Comparison of ENCODE assay signal across 8 mouse cellular contexts in genomic region chr13:67268568-67269369, GRCm38 (mm10). TPM values are rescaled to one million over a fixed set of nuclear protein-coding genes. Genes with fewer than 3 reads are reported as not detected.
A peak's percentile ranks its signal among the peaks of the same experiment; 100 is the strongest.
DNase-seq lines count a peak whose midpoint lies in the region; ATAC-seq and TF ChIP-seq lines count a peak whose summit lies in the region.

No protein-coding gene starts in this region.

- 6% methylated on average over 18 of the region's 18 CpGs for WGBS in cerebellum, adult 2 months
- 7% methylated on average over 18 of the region's 18 CpGs for WGBS in forebrain, embryonic 16.5 days
- whole genome bisulfite sequencing in neural tube, embryonic 14.5 days = 7% methylated on average over 18 of the region's 18 CpGs

- peaks cover 6% of the 10 kb centered on the region; the same call in 1 of the 2 replicates for H3K9me3 ChIP-seq in forebrain, embryonic 16.5 days (ENCODE audit: control insufficient read depth, low read length)
- no peaks in the 10 kb centered on the region for H3K9me3 ChIP-seq in neural tube, embryonic 14.5 days (ENCODE audit: control insufficient read depth, low read length)

- peak; percentile 83 for DNase-seq in MEL-GATA-1-ER (ENCODE audit: extremely low read depth, low read depth)
- DNase-seq in cerebellum, adult 2 months = peak; percentile 75 to 88
- peak; percentile 70 to 78 for DNase-seq in heart, postnatal 36 days
- DNase-seq in layer of hippocampus, adult 18-20 months (ENCODE audit: low spot score in 2 of 2) = peak; percentile 78 to 93
- peak; percentile 72 to 87 for DNase-seq in lung, adult 18-20 months

- H3K36me3 ChIP-seq in forebrain, embryonic 16.5 days (ENCODE audit: control insufficient read depth, insufficient read depth) = no peaks in the 10 kb centered on the region
- no peaks in the 10 kb centered on the region for H3K36me3 ChIP-seq in neural tube, embryonic 14.5 days (ENCODE audit: control insufficient read depth, insufficient read depth, low read length)
- H3K36me3 ChIP-seq in testis, adult 2 months (ENCODE audit: control insufficient read depth, insufficient read depth, low read length) = no peaks in the 10 kb centered on the region

- H3K4me2 ChIP-seq in forebrain, embryonic 16.5 days (ENCODE audit: low read length) = peak overlapping the region; percentile 77
- peak overlapping the region; percentile 64 for H3K4me2 ChIP-seq in neural tube, embryonic 14.5 days (ENCODE audit: low read depth, low read length)

- H3K27me3 ChIP-seq in cerebellum, adult 2 months (ENCODE audit: control insufficient read depth, insufficient read depth, low read length) = no peaks in the 10 kb centered on the region
- H3K27me3 ChIP-seq in forebrain, embryonic 16.5 days (replicated peaks; ENCODE audit: control insufficient read depth, insufficient read depth, low read length) = no peaks in the 10 kb centered on the region
- H3K27me3 ChIP-seq in neural tube, embryonic 14.5 days (ENCODE audit: control insufficient read depth, insufficient read depth, low read length) = no peaks in the 10 kb centered on the region
- no peaks in the 10 kb centered on the region for H3K27me3 ChIP-seq in testis, adult 2 months (ENCODE audit: control insufficient read depth, insufficient read depth, low read length)

- no peak for TF ChIP-seq CTCF in cerebellum, adult 2 months (IDR thresholded peaks at IDR 0.05; ENCODE audit: borderline replicate concordance, insufficient read depth, low read depth, low read length)
- no peak for TF ChIP-seq CTCF in testis, adult 2 months (IDR thresholded peaks at IDR 0.05; ENCODE audit: control insufficient read depth, insufficient read depth, insufficient replicate concordance, low read depth, low read length)

- H3K27ac ChIP-seq in cerebellum, adult 2 months (ENCODE audit: insufficient read depth, low read length) = peak overlapping the region; percentile 22; the same call in 1 of the 2 replicates
- H3K27ac ChIP-seq in forebrain, embryonic 16.5 days (ENCODE audit: low read length) = peak overlapping the region; percentile 66; the same call in 1 of the 2 replicates
- H3K27ac ChIP-seq in neural tube, embryonic 14.5 days (ENCODE audit: low read depth, low read length) = no peak overlapping the region
- 0 out of 2 replicates have a peak overlapping the region, but pooled peaks have one; percentile 54 for H3K27ac ChIP-seq in testis, adult 2 months (ENCODE audit: control insufficient read depth, insufficient read depth, low read depth, low read length)

- peak overlapping the region; percentile 78 for H3K9ac ChIP-seq in forebrain, embryonic 16.5 days (replicated peaks; ENCODE audit: low read depth, low read length)
- peak overlapping the region; percentile 64; the same call in 1 of the 2 replicates for H3K9ac ChIP-seq in neural tube, embryonic 14.5 days (replicated peaks; ENCODE audit: low read depth, low read length)

- peak; percentile 58; the same call in 1 of the 2 replicates for TF ChIP-seq POLR2A in cerebellum, adult 2 months (IDR thresholded peaks at IDR 0.05; ENCODE audit: borderline replicate concordance, insufficient read depth, low read length)
- no peak for TF ChIP-seq POLR2A in testis, adult 2 months (IDR thresholded peaks at IDR 0.05; ENCODE audit: control insufficient read depth, low read depth, low read length)

- intact Hi-C loops in heart, postnatal 36 days (cut with DNase I) = loop anchor here (5.0 to 10.0 kb wide), 3 partner anchors 141 to 256 kb away; partner anchors contain the start of genes Gm26965, Gm28557 and Zfp87

- H3K4me3 ChIP-seq in cerebellum, adult 2 months (replicated peaks; ENCODE audit: insufficient read depth, low read depth, low read length) = peak overlapping the region; percentile 91
- H3K4me3 ChIP-seq in forebrain, embryonic 16.5 days (replicated peaks; ENCODE audit: low read length) = peak overlapping the region; percentile 80
- H3K4me3 ChIP-seq in neural tube, embryonic 14.5 days (ENCODE audit: low read depth, low read length) = peak overlapping the region; percentile 66
- H3K4me3 ChIP-seq in testis, adult 2 months (ENCODE audit: control insufficient read depth, low read depth, low read length) = peak overlapping the region; percentile 92

- no peaks in the 10 kb centered on the region for H3K4me1 ChIP-seq in cerebellum, adult 2 months (ENCODE audit: control insufficient read depth, insufficient read depth, low read length)
- peaks cover 6% of the 10 kb centered on the region for H3K4me1 ChIP-seq in forebrain, embryonic 16.5 days (replicated peaks; ENCODE audit: control insufficient read depth, insufficient read depth, low read length)
- H3K4me1 ChIP-seq in neural tube, embryonic 14.5 days (ENCODE audit: control insufficient read depth, insufficient read depth, low read length) = peaks cover 5% of the 10 kb centered on the region; the same call in 1 of the 2 replicates
- H3K4me1 ChIP-seq in testis, adult 2 months (ENCODE audit: control insufficient read depth, insufficient read depth, low read length) = no peaks in the 10 kb centered on the region

- peak; percentile 99 for ATAC-seq in forebrain, embryonic 16.5 days
- peak; percentile 99 for ATAC-seq in neural tube, embryonic 14.5 days (ENCODE audit: low read depth)

RNA-seq across cellular contexts. Expression of gene Zfp458, which starts 9.5 kb away (rescaled TPM):
- polyA plus RNA-seq in cerebellum, adult 2 months (2012; rRNA removed) = 4.0 TPM in 2 replicates
- polyA plus RNA-seq in forebrain, embryonic 16.5 days (2015; fragmentation: Nextera tagmentation; extraction: Ambion mirVana) = 5.8 and 6.4 TPM in 2 replicates
- total RNA-seq in heart, postnatal 36 days (2021) = 1 to 10 TPM; 2.0 to 2.5 TPM
- 10 to 100 TPM; 19.7 to 20.7 TPM for total RNA-seq in layer of hippocampus, adult 18-20 months (2021)
- polyA plus RNA-seq in neural tube, embryonic 14.5 days (2014; fragmentation: Nextera tagmentation; extraction: Ambion mirVana) = 7.6 and 10.4 TPM in 2 replicates
- polyA plus RNA-seq in testis, adult 2 months (2012; rRNA removed) = 1.3 and 1.5 TPM in 2 replicates

RNA-seq across cellular contexts. Expression of gene Zfp457, which starts 37.5 kb away (rescaled TPM):
- polyA plus RNA-seq in cerebellum, adult 2 months (2012; rRNA removed) = 2.9 and 3.4 TPM in 2 replicates
- 0.86 and 1.9 TPM in 2 replicates for polyA plus RNA-seq in forebrain, embryonic 16.5 days (2015; fragmentation: Nextera tagmentation; extraction: Ambion mirVana)
- total RNA-seq in heart, postnatal 36 days (2021) = 1 to 10 TPM; 2.0 to 5.2 TPM
- total RNA-seq in layer of hippocampus, adult 18-20 months (2021) = 1 to 10 TPM; 4.6 to 5.5 TPM
- polyA plus RNA-seq in neural tube, embryonic 14.5 days (2014; fragmentation: Nextera tagmentation; extraction: Ambion mirVana) = 1.3 and 1.8 TPM in 2 replicates
- 1.2 and 1.5 TPM in 2 replicates for polyA plus RNA-seq in testis, adult 2 months (2012; rRNA removed)
